Mouse (Mus musculus) spleen, postnatal 36 days (tissue): ENCODE measurements around the gene Ankrd61.

Experiments
- DNase-seq, 2 experiments: peaks; one replicate each; pipeline ENCODE4 v3.0.0; 2022; ENCODE audit warnings: low spot score in 2 of 2, mixed read lengths in 1 of 2

The Ankrd61 gene

GRCm38 (mm10) chr5:143893396-143893795 lies 4.1 kb downstream of the Ankrd61 start:
- DNase-seq = no peak

DNA sequence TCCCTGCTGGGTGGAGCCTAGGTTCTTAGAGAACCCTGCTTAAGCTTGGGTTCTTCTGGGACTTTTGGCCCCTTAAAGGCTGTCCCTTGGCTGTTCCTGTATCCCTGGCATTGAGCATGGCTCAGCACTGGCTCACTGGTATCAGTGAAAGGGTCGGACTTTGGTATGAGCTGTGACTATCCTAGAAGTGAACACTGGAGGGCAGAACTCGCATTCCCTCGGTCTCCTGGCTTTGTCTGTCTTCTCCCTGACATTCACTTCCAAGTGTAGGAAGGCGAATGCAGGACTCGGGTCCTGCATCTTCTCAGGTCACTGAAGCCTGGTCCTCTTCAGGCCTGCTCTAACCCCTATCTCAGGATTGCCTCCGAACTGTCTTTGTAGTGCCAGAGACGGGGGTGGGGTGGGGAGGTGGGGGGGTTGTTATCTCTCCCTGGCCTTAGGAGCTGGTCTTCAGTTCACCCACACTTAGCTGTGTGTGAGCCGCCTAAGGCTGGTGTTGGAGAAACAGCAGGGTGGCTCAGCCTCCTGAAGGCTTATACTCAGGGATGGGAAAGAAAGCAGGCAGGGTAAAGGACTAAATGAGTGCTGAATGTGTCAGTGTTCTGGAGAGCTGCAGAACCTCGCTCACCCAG lies 5.1 kb downstream of the Ankrd61 start:
- DNase-seq = no peak

DNA sequence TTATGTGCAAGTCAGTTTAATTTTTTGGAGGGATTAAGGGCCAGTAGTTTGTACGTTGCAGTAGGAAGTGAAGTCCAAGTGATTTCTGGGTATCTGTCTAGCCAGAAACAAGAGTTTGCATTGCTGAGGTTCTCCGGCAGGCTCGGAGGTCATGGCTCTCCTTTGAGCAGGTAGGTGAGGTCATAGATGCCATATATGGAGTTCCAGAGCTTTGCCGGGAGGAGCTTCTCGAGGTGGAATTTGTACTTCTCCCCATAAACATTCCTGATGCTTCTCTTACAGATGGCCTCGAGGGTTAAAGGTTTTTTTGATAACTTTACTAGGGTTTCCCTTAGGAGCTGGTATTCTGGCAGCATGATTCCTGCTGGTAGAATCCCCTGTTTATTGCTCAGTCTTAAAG lies 6.7 kb downstream of the Ankrd61 start:
- no peak for DNase-seq

GRCm38 (mm10) chr5:143885274-143885673 lies 12.2 kb downstream of the Ankrd61 start:
- no peak for DNase-seq

- no peak for DNase-seq
These were observed 22.9 kb downstream of the Ankrd61 start for GRCm38 (mm10) chr5:143874571-143874970.

GRCm38 (mm10) chr5:143871547-143872169 lies 25.8 kb downstream of the Ankrd61 start:
- DNase-seq = peak; percentile 30 to 33
